Mouse (Mus musculus) midbrain, embryonic 12.5 days (tissue): ENCODE measurements around the gene Adgrf1. TPM values are rescaled to one million over a fixed set of nuclear protein-coding genes. Genes with fewer than 3 reads are reported as not detected.
"Not testable (repeated sequence)": the region's sequence is repeated elsewhere in the genome, so short reads cannot be mapped to it uniquely, and the experiment has no call there.

ENCODE experiments used
- ATAC-seq: fragments of 200-750 bp; cut with Nextera tagmentation; 2 replicates; pipeline ENCODE4 v1.8.0; 2017; ENCODE audit warnings: low read depth, moderate TSS enrichment, moderate library complexity; ENCODE audit not compliant: low FRiP score
- H3K27ac ChIP-seq: fragments of 300-500 bp; sonication (generic); replicated peaks from 2 replicates; pipeline ENCODE4 v1.5.1; 2016; ENCODE audit warnings: mild to moderate bottlenecking
- H3K27me3 ChIP-seq: fragments of 300-500 bp; sonication (generic); 2 replicates; pipeline ENCODE4 v1.6.1; 2016; ENCODE audit warnings: mild to moderate bottlenecking
- H3K36me3 ChIP-seq: fragments of 300-500 bp; sonication (generic); 2 replicates; pipeline ENCODE4 v1.6.1; 2016
- H3K4me1 ChIP-seq: fragments of 300-500 bp; sonication (generic); 2 replicates; pipeline ENCODE4 v1.6.1; 2016
- H3K4me2 ChIP-seq: fragments of 300-500 bp; sonication (generic); replicated peaks from 2 replicates; pipeline ENCODE4 v1.6.1; 2016; ENCODE audit warnings: mild to moderate bottlenecking, moderate library complexity
- H3K4me3 ChIP-seq: fragments of 300-500 bp; sonication (generic); 2 replicates; pipeline ENCODE4 v1.5.1; 2016; ENCODE audit warnings: mild to moderate bottlenecking
- H3K9ac ChIP-seq: fragments of 300-500 bp; sonication (generic); replicated peaks from 2 replicates; pipeline ENCODE4 v1.6.1; 2016; ENCODE audit warnings: mild to moderate bottlenecking, moderate library complexity
- H3K9me3 ChIP-seq: fragments of 300-500 bp; sonication (generic); 2 replicates; pipeline ENCODE4 v1.6.1; 2016; ENCODE audit warnings: mild to moderate bottlenecking
- WGBS: fragments of 180-500 bp; shearing (Covaris S2); methylation state at CpG from one replicate; pipeline ENCODE4 v1.1.7; 2016; 5-methylcytosine and 5-hydroxymethylcytosine counted together
- polyA plus RNA-seq: library from polyadenylated mRNA; unstranded; fragments of >200 nt; fragmentation: Nextera tagmentation; extraction: Ambion mirVana; gene quantifications from 2 replicates; pipeline ENCODE4 v1.2.1, GENCODE M21; 2016

Gene Adgrf1
- polyA plus RNA-seq, 1 experiment from 2014 or later: not detected

DNA sequence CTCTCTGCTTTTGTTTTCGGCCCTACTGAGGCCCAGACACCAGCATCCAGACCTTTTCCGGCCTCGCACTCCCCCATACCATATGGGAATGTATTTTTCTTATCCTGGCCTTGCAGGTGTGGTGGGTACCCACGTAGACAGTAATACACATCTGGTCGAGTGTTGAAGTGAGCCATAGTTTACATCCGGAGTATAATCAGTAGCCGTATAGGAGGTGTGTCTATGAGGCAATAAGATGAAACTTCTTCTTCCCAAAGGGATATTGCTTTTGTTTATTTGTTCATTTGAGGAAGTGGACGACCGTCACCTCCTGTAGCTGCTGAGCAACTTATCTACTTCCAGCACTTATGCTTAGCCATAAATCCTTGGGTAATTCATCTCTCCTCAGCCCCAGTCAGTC, 63.9 kb downstream of the Adgrf1 start:
- no peak overlapping the region for H3K27ac ChIP-seq
- no peak overlapping the region for H3K9ac ChIP-seq
- H3K4me1 ChIP-seq: no peaks in the 10 kb centered on the region
- no peak overlapping the region for H3K4me3 ChIP-seq
- H3K27me3 ChIP-seq: no peaks in the 10 kb centered on the region
- ATAC-seq: no peak
- no peak overlapping the region for H3K4me2 ChIP-seq
- H3K36me3 ChIP-seq: no peaks in the 10 kb centered on the region
- no peaks in the 10 kb centered on the region for H3K9me3 ChIP-seq
- 88% methylated on average over 9 of the region's 9 CpGs for WGBS

DNA sequence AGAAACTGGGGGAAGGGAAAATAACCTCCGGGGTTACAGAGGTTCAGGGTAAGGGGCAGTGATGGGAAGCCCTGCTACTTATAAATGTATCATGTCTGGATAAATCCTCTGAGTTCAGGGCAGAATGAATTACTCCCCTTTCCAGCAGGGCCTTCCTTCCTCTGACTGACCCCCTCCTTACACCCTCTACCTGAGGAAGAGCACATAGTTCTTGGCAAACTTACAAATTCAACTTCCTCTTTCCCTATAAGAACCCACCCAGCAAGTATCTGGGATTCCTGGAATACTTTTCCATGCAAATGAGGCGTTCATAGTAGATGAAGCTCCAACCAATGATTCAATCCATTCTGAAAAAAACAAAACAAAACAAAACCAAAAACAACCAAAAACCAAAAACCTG, 67.5 kb downstream of the Adgrf1 start:
- H3K9me3 ChIP-seq: no peaks in the 10 kb centered on the region
- no peak overlapping the region for H3K27ac ChIP-seq
- H3K4me3 ChIP-seq: no peak overlapping the region
- WGBS: 73% methylated on average over 2 of the region's 2 CpGs
- no peaks in the 10 kb centered on the region for H3K27me3 ChIP-seq
- H3K9ac ChIP-seq: no peak overlapping the region
- no peaks in the 10 kb centered on the region for H3K36me3 ChIP-seq
- H3K4me1 ChIP-seq: no peaks in the 10 kb centered on the region
- ATAC-seq: no peak
- no peak overlapping the region for H3K4me2 ChIP-seq

DNA sequence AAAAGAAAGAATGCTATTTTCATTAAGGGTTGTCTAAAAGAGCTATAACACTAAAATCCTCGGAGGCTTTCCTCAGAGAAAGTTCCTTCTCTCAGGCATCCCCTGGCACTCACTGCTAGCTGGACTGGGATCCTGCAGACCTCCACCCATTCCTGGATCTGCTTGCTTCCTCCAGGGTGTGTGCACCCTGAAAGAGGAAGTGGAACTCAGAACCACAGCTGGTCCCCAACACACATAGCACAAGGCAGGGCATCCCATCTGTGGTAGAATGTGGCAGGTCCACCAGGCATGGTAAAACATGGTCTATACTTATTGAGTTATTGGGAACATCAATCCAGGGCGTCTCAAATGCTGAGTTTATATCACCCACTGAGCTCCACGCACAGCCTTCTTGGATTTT, 68.2 kb downstream of the Adgrf1 start:
- Histone ChIP-seq H3K36me3 (no peaks in the 10 kb centered on the region), H3K9ac (no peak overlapping the region), H3K4me3 (no peak overlapping the region), H3K27me3 (no peaks in the 10 kb centered on the region), H3K4me1 (no peaks in the 10 kb centered on the region), H3K9me3 (no peaks in the 10 kb centered on the region), H3K27ac (no peak overlapping the region), H3K4me2 (no peak overlapping the region)
- WGBS: 81% methylated on average over 3 of the region's 3 CpGs
- no peak for ATAC-seq

DNA sequence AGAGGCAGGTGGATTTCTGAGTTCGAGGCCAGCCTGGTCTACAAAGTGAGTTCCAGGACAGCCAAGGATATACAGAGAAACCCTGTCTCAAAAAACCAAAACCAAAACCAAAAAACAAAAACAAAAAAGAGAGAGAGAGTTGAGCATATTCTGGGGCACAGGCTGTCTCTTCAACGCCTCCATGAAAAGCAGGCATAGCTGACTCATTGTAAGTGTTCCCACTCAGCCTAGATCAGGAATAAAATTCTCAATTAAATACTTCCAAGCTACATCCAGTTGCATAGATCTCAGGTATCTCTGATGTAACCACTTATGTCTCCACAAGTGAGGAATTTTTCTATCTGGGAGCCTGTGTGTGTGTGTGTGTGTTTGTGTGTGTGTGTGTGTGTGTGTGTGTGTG, 76.4 kb downstream of the Adgrf1 start:
- H3K36me3 ChIP-seq, H3K27me3 ChIP-seq, H3K9me3 ChIP-seq, H3K4me3 ChIP-seq, H3K4me1 ChIP-seq, H3K4me2 ChIP-seq, H3K9ac ChIP-seq, H3K27ac ChIP-seq, ATAC-seq: not testable (repeated sequence)
- WGBS: 93% methylated on average over 2 of the region's 2 CpGs

GRCm38 (mm10) chr17:43357902-43358539, 87.9 kb downstream of the Adgrf1 start:
- Histone ChIP-seq H3K4me1 (peaks cover 12% of the 10 kb centered on the region), H3K4me2 (peak overlapping the region; percentile 9; the same call in 1 of the 2 replicates), H3K9me3 (no peaks in the 10 kb centered on the region), H3K9ac (no peak overlapping the region), H3K36me3 (no peaks in the 10 kb centered on the region), H3K27ac (no peak overlapping the region), H3K4me3 (no peak overlapping the region), H3K27me3 (no peaks in the 10 kb centered on the region)
- 7% methylated on average over 9 of the region's 9 CpGs for WGBS
- no peak for ATAC-seq

GRCm38 (mm10) chr17:43359826-43360619, 89.9 kb downstream of the Adgrf1 start, which contains the start of gene Adgrf5:
Gene Adgrf5, plus strand, starts transcription at chr17:43360451.
- no peak for ATAC-seq
- H3K27ac ChIP-seq: no peak within 1 kb of the TSS

GRCm38 (mm10) chr17:43361021-43361420, 90.9 kb downstream of the Adgrf1 start:
- H3K4me2 ChIP-seq: no peak overlapping the region
- H3K36me3 ChIP-seq: no peaks in the 10 kb centered on the region
- no peak overlapping the region for H3K4me3 ChIP-seq
- WGBS: 87% methylated on average over 11 of the region's 11 CpGs
- H3K9me3 ChIP-seq: no peaks in the 10 kb centered on the region
- no peaks in the 10 kb centered on the region for H3K27me3 ChIP-seq
- H3K9ac ChIP-seq: no peak overlapping the region
- peaks cover 12% of the 10 kb centered on the region for H3K4me1 ChIP-seq
- no peak for ATAC-seq
- H3K27ac ChIP-seq: no peak overlapping the region

More at GRCm38 (mm10) chr17:43359826-43360619, 89.9 kb downstream of the Adgrf1 start, which contains the start of gene Adgrf5:
- Histone ChIP-seq H3K27me3 (no peaks in the 10 kb centered on the region), H3K4me2 (no peak within 1 kb of the TSS), H3K9ac (no peak within 1 kb of the TSS), H3K4me1 (peaks cover 12% of the 10 kb centered on the region), H3K36me3 (no peaks in the 10 kb centered on the region), H3K4me3 (no peak within 1 kb of the TSS), H3K9me3 (no peaks in the 10 kb centered on the region)
- WGBS: 74% methylated on average over 16 of the region's 16 CpGs

DNA sequence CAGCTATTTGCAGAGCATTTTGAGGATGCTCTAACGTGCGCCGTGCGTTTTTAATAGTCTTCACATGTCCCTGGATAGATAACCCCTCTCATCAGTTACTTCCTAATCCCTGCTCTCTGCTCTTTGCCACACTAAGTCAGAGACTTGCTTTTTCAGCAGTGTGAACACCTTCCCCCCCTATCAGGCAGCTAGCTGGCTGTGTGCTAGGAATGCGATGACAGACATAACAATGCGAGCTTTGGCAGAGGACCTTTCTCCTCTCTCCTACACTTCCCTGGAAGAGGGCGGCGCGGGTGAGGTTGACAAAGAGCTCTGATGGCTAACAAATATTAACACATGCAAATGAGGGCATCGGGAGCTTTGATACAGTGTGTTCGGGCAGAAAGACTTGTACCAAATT, 92.2 kb downstream of the Adgrf1 start:
- no peak overlapping the region for H3K27ac ChIP-seq
- ATAC-seq: no peak
- peaks cover 12% of the 10 kb centered on the region for H3K4me1 ChIP-seq
- no peak overlapping the region for H3K9ac ChIP-seq
- no peaks in the 10 kb centered on the region for H3K36me3 ChIP-seq
- no peaks in the 10 kb centered on the region for H3K9me3 ChIP-seq
- H3K4me3 ChIP-seq: no peak overlapping the region
- no peaks in the 10 kb centered on the region for H3K27me3 ChIP-seq
- H3K4me2 ChIP-seq: no peak overlapping the region
- WGBS: 57% methylated on average over 11 of the region's 11 CpGs

DNA sequence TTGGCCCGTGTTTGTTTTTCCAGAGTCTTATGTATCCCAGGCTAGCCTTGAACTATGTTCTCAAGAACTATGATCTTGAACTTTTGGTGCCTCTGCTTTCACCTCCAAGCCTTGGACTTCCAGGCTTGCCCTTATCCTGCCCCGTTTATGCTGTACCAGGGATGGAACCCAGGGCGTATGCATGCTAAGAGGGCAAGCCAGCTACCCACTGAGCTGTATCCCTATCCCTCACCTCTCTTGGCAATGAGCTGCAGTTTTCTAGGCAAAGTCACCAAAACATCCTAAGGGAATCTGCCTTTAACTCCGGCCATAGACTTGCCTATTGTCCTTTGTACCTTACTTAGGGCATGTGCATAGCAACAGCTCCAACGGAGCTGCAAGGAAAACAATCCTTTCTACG, 92.8 kb downstream of the Adgrf1 start:
- Histone ChIP-seq H3K36me3 (no peaks in the 10 kb centered on the region), H3K9me3 (no peaks in the 10 kb centered on the region), H3K27ac (no peak overlapping the region), H3K9ac (no peak overlapping the region), H3K27me3 (no peaks in the 10 kb centered on the region), H3K4me2 (no peak overlapping the region), H3K4me3 (no peak overlapping the region), H3K4me1 (peaks cover 10% of the 10 kb centered on the region)
- ATAC-seq: no peak
- WGBS: 65% methylated on average over 6 of the region's 6 CpGs

DNA sequence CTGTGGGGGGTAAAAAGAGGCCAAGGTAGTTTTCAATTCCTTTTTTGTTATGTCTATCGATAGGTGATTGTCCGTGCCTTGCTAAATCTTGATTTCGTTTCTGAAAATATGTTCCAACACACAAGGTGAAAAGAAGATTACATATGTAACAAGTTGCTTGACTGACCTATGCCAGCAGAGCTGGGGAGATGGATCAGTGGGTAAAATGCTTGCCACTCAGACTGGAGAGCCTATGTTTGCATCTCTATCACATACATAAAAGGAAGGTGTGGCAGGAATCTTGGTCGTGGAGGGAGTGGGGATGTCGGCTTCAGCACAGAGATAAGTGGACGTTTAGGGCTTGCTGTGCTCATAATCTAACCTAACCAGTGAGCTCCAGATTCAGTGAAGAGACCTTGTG, 93.8 kb downstream of the Adgrf1 start:
- Histone ChIP-seq H3K4me3 (no peak overlapping the region), H3K27ac (no peak overlapping the region), H3K36me3 (no peaks in the 10 kb centered on the region), H3K4me2 (no peak overlapping the region), H3K4me1 (0 out of 2 replicates have a peak, but pooled peaks cover 4% of the 10 kb centered on the region), H3K27me3 (no peaks in the 10 kb centered on the region), H3K9me3 (no peaks in the 10 kb centered on the region), H3K9ac (no peak overlapping the region)
- no peak for ATAC-seq
- 80% methylated on average over 6 of the region's 6 CpGs for WGBS

DNA sequence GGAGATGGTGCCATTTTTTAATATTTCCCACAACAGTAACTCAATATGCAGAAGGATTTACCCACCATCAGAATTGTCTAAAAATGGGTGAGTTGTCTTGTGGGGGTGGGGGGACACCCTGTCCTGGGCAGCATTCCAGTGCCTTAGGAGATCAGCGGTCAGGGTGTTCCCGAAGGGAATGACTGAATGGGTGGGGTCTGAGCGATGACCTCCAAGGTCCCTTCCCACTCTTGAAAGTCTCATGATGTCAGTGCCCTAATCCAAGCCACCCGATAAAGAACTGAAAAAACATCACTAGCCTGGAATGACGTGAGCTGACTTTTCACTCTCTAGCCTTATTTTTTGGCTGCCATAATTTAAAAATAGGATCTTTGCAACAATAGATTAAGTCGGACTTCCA, 95.2 kb downstream of the Adgrf1 start:
- Histone ChIP-seq H3K27me3 (no peaks in the 10 kb centered on the region), H3K4me3 (no peak overlapping the region), H3K9me3 (no peaks in the 10 kb centered on the region), H3K4me1 (0 out of 2 replicates have a peak, but pooled peaks cover 4% of the 10 kb centered on the region), H3K36me3 (no peaks in the 10 kb centered on the region), H3K27ac (no peak overlapping the region), H3K9ac (no peak overlapping the region), H3K4me2 (no peak overlapping the region)
- WGBS: 83% methylated on average over 6 of the region's 6 CpGs
- ATAC-seq: no peak

GRCm38 (mm10) chr17:43366486-43366885, 96.4 kb downstream of the Adgrf1 start:
- H3K4me3 ChIP-seq: no peak overlapping the region
- 70% methylated on average over 9 of the region's 9 CpGs for WGBS
- no peaks in the 10 kb centered on the region for H3K9me3 ChIP-seq
- 0 out of 2 replicates have a peak, but pooled peaks cover 4% of the 10 kb centered on the region for H3K4me1 ChIP-seq
- H3K36me3 ChIP-seq: no peaks in the 10 kb centered on the region
- no peak overlapping the region for H3K27ac ChIP-seq
- no peak for ATAC-seq
- no peak overlapping the region for H3K4me2 ChIP-seq
- H3K9ac ChIP-seq: no peak overlapping the region
- no peaks in the 10 kb centered on the region for H3K27me3 ChIP-seq
